Mouse (Mus musculus) spleen, embryonic (tissue): Measurements from ENCODE around the gene Napa.

Source experiments
- CTCF ChIA-PET: fragments of 350-600 bp; sonication (Branson Sonifier 250); formaldehyde crosslinking; loops from one replicate; lab custom pipeline; 2022; lab: Charles Lee

Napa gene

GRCm38 (mm10) chr7:16098021-16099017, at the start of gene Napa:
TSS of gene Napa (plus strand) at chr7:16098458.
- CTCF ChIA-PET = interaction anchor here (0.5 to 0.8 kb wide), 2 partner anchors 32 to 233 kb away, joined by 3 read pairs; no protein-coding TSS in a partner anchor

DNA sequence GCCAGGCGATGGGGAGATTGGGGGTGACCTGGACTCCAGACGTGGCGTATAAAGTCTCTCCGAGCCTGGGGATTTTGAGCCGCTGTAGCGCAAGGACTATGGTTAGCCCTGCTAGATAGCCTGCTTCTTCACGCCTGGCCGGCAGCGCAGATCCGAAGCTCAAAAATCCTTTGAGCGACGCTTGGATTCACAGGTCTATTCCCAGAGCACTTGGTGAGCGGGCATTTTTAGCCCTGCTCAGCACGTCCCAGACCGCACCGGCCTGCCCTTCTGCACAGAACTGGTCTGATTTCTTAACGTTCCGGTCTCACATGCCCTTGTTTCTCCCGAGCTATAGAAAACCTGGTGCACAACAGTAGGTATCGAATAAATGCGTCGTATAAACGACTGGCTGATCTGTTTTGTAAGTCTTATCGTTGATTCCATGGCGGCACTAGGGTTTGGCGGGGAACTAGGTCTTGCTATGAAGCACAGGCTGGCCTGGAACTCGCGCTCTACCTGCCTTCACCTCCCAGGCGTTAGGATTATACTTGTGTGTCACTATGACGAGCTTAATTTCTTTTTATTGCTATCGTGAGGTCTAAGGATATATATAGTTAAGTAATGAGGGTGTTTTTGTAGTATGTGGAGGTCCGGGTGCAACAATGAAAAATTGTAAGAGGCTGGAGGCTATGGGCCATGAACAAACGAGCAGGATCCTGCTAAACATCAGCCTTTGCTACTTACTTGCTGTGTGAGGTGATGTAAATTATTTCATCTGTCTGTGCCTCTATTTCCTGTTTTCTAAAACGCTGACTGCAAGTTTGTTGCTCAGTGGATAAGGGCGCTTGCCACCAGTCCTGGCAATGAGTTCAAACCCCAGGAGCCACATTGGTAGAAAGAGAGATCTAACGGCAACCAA, 49.3 kb upstream of the Napa start:
- CTCF ChIA-PET = interaction anchor here (1.2 kb wide), 1 partner anchor 34 kb away, joined by 3 read pairs; no protein-coding TSS in a partner anchor

DNA sequence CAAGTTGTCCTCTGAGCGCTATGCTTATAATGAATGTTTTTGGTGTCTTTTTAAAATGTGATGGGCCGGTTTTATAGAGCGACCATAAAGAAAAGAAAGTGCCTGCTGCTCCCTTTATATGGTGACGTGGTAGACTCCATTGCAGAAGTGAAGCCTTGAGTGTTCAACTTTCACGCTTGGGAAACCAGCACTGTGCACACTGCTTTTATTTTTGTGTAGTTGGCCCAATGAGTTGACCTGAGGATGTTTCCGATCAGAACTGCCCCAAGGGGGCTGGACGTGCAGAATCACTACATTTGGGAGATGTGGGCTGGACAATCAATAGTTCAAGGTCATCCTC, 48.7 kb upstream of the Napa start:
- CTCF ChIA-PET = no interaction called here

- CTCF ChIA-PET = no interaction called here
These were observed 47.7 kb upstream of the Napa start for GRCm38 (mm10) chr7:16050600-16050999.

- CTCF ChIA-PET = interaction anchor here (0.6 to 1.5 kb wide), 3 partner anchors 69 to 77 kb away, joined by 4 to 5 read pairs (median 4); no protein-coding TSS in a partner anchor
These were observed 46.2 kb upstream of the Napa start for GRCm38 (mm10) chr7:16051883-16052595.

DNA sequence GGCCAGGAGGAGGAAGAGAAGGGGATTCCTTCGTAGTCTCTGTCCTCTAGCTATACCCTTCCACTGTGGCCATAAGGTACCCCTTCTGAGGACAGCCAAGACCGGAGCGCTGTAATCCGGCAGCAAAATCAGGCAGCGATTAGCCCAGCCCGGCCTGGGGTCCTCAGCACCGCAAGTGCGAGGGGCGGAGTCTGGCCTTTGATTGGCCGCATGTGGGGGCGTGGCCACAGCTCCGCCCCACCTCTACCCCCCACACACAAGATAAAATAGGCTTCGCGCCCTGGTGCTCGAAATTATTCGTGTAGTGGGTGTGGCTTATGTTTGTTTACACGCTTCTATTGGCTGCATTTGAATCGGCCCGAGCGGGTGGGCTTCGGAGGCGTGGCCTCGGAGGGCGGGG, 45.6 kb upstream of the Napa start:
- CTCF ChIA-PET = interaction anchor here (1.1 to 1.5 kb wide), 2 partner anchors 70 to 76 kb away, joined by 4 to 5 read pairs; no protein-coding TSS in a partner anchor

DNA sequence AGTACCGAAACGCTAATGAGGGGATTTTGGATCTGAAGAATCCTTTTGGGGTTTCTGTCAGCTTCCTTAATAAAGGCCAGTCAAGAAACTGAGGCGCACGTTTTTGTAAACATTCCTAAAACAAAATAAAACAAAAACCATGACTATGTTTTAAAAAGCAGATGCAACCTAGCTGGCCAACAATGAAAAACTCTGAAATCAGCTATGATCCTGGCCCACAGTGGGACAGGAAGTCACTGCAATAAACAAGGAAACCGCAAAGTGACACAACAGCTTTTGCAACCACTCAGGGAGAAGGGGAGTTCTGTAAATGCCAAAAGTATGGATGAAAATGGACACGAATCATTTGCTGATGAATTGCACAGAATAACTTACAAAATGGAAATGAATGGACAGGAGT, 45.2 kb upstream of the Napa start:
- CTCF ChIA-PET = interaction anchor here (1.1 to 1.5 kb wide), 2 partner anchors 70 to 77 kb away, joined by 4 to 5 read pairs; no protein-coding TSS in a partner anchor

DNA sequence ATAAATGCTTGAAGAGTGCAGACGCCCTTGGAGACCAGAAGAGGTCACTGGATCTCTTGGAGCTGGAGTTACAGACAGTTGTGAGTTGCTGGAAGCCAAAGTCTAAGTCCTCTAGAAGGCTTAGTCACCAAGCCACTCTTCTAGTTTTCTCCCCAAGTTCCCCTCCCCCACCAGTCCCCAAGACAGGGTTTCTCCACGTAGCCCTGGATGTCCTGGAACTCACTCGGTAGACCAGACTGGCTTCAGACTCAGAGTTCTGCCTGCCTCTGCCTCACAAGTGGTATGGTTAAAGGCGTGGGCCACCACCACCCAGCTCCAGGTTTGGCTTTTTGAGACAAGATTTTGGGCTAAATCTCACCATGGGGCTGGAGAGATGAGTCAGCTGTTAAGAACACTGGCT, 43.3 kb upstream of the Napa start:
- CTCF ChIA-PET = no interaction called here

- CTCF ChIA-PET = no interaction called here
These were observed 42.6 kb upstream of the Napa start for GRCm38 (mm10) chr7:16055665-16056064.

GRCm38 (mm10) chr7:16056459-16057135, 41.7 kb upstream of the Napa start:
- CTCF ChIA-PET = interaction anchor here (0.5 kb wide), 1 partner anchor 780 kb away, joined by 3 read pairs; no protein-coding TSS in a partner anchor

- CTCF ChIA-PET = interaction anchor here (0.5 kb wide), 1 partner anchor 779 kb away, joined by 3 read pairs; no protein-coding TSS in a partner anchor
These were observed 41.1 kb upstream of the Napa start for GRCm38 (mm10) chr7:16057136-16057534.

- CTCF ChIA-PET = no interaction called here
These were observed 36.8 kb upstream of the Napa start, which contains the start of gene Zfp541 for GRCm38 (mm10) chr7:16061219-16062098. TSS of gene Zfp541 (plus strand) at chr7:16061814.

DNA sequence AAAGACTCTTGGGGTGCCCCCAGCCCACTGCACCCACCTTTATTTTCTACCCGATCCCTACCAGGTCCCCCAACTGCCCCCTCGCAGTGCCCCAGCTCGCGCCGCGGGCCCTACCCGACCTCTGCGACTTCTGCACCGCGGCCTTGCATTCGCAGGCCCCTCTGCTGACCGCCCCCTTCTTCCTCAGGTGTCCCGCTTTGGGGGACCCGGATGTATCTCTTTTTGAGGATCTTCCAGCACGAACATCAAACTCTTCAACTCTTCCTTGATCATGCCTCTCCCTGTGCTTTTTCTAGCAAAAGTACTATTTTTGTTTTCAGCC, 36.2 kb upstream of the Napa start:
- CTCF ChIA-PET = no interaction called here

GRCm38 (mm10) chr7:16063490-16063889, 34.8 kb upstream of the Napa start:
- CTCF ChIA-PET = interaction anchor here (0.5 to 0.6 kb wide), 2 partner anchors 99 to 202 kb away, joined by 3 to 5 read pairs; no protein-coding TSS in a partner anchor

DNA sequence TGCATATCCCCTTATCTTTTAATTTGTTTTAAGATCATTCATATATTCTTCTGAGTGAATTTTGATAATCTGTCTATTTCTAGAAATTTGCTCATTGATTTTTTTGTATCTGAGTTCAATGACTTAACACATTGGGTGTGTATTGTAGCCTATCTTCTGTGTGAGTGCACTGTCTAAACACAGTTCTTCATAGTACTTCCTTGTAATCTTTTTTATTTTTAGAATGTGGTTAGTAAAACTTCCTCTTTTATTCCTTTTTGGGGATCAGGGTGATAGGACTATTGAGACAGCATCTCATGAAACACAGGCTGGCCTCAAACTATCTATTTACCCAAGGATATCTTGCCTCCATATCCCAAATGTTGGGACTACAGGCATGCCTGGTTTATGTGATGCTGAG, 27.4 kb upstream of the Napa start:
- CTCF ChIA-PET = interaction anchor here (0.6 kb wide), 1 partner anchor 145 kb away, joined by 5 read pairs; no protein-coding TSS in a partner anchor

- CTCF ChIA-PET = no interaction called here
These were observed 26.4 kb upstream of the Napa start for GRCm38 (mm10) chr7:16071906-16072305.

DNA sequence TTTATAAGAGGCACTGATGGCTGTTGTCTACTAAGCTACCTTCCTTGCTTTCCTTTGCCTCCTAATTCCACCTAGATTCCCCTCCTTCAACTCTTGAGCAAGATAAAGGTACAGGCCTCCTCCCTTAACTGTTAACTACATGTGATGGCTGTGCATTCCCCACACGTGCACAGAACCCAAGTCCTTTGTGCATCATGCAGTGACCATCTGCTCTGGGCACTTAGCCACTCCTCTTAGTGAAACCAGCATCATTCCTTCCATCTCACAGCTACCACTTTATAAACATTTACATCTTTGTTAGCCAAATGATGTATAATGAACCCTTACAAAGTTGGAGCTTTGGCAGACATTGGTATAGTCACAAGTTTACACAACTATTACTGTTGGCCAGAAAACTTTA, 18.3 kb upstream of the Napa start:
- CTCF ChIA-PET = no interaction called here

GRCm38 (mm10) chr7:16080581-16080980, 17.7 kb upstream of the Napa start:
- CTCF ChIA-PET = no interaction called here

DNA sequence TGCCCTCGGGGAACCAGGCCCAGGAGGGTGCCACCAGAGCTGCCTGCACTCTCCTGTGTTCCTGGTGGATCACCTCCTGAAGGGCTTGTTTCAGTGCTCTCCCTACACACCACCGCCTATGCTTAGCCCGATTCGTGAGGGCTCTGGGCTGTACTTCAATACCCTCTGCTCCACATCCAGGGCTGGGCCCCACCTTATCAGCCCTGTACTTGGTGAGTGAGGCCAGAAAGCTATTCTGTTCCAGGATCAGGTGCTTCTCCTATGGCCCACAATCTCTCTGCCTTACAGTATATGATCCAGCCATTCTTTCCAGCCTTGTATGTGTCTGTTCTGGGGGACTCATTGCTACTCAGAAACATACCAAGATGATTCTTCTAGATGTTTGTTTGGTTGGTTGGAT, 14.9 kb upstream of the Napa start:
- CTCF ChIA-PET = interaction anchor here (0.5 kb wide), 1 partner anchor 644 kb away, joined by 3 read pairs; no protein-coding TSS in a partner anchor
